Mouse (Mus musculus) neural tube, embryonic 13.5 days (tissue): ENCODE results near the gene Klhl36. TPM values are rescaled to one million over a fixed set of nuclear protein-coding genes. Genes with fewer than 3 reads are reported as not detected.
A peak's percentile ranks its signal among the peaks of the same experiment; 100 is the strongest.

Experiments used
- ATAC-seq: fragments of 200-750 bp; cut with Nextera tagmentation; 2 replicates; pipeline ENCODE4 v1.8.0; 2017; ENCODE audit warnings: low read depth, mild to moderate bottlenecking, moderate TSS enrichment, moderate library complexity
- H3K27ac ChIP-seq: fragments of 300-500 bp; sonication (generic); replicated peaks from 2 replicates; pipeline ENCODE4 v1.5.1; 2015; ENCODE audit warnings: moderate library complexity, mild to moderate bottlenecking, inconsistent platforms
- H3K27me3 ChIP-seq: fragments of 300-500 bp; sonication (generic); 2 replicates; pipeline ENCODE4 v1.6.1; 2015; ENCODE audit warnings: mild to moderate bottlenecking, inconsistent platforms
- H3K36me3 ChIP-seq: fragments of 300-500 bp; sonication (generic); 2 replicates; pipeline ENCODE4 v1.6.1; 2015; ENCODE audit warnings: mild to moderate bottlenecking, inconsistent platforms
- H3K4me1 ChIP-seq: fragments of 300-500 bp; sonication (generic); replicated peaks from 2 replicates; pipeline ENCODE4 v1.6.1; 2015; ENCODE audit warnings: inconsistent platforms
- H3K4me2 ChIP-seq: fragments of 300-500 bp; sonication (generic); 2 replicates; pipeline ENCODE4 v1.6.1; 2015; ENCODE audit warnings: inconsistent platforms, mild to moderate bottlenecking, moderate library complexity
- H3K4me3 ChIP-seq: fragments of 300-500 bp; sonication (generic); 2 replicates; pipeline ENCODE4 v1.5.1; 2015; ENCODE audit warnings: mild to moderate bottlenecking, inconsistent platforms
- H3K9ac ChIP-seq: fragments of 300-500 bp; sonication (generic); 2 replicates; pipeline ENCODE4 v1.6.1; 2015; ENCODE audit warnings: moderate library complexity, mild to moderate bottlenecking, inconsistent platforms
- H3K9me3 ChIP-seq: fragments of 300-500 bp; sonication (generic); 2 replicates; pipeline ENCODE4 v1.6.1; 2016; ENCODE audit warnings: inconsistent platforms
- WGBS: fragments of 180-500 bp; shearing (Covaris S2); methylation state at CpG from one replicate; pipeline ENCODE4 v1.1.7; 2015; 5-methylcytosine and 5-hydroxymethylcytosine counted together
- polyA plus RNA-seq: library from polyadenylated mRNA; unstranded; fragments of >200 nt; fragmentation: Nextera tagmentation; extraction: Ambion mirVana; gene quantifications from 2 replicates; pipeline ENCODE4 v1.2.1, GENCODE M21; 2015

Gene Klhl36
- polyA plus RNA-seq, 1 experiment from 2014 or later, result 12.3 TPM

DNA sequence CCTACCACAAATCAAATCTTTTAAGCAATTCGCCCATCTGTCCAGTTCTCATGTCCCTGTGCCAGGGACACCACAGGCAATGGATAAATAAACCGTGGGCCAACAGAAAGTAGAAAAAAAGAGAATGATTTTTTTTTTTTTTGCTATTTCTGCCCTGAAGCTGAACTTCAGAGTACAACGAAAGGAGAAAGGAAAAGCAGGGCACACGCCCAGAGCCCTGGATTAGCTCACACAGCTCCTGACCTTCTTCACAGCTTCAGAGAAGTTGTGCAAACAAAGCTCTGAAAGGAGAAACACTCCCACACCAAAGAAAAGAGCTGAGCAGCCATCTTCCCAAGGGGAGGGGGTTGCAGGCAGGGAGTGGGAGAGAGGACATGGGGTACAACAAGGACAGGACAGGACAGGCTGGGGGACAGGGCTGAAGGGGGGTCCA is 34.3 kb upstream of the Klhl36 start:
- Histone ChIP-seq H3K27ac (peak overlapping the region; percentile 49; the same call in 1 of the 2 replicates), H3K4me1 (peaks cover 91% of the 10 kb centered on the region), H3K9ac (0 out of 2 replicates have a peak overlapping the region, but pooled peaks have one; percentile 6), H3K4me2 (no peak overlapping the region), H3K9me3 (no peaks in the 10 kb centered on the region), H3K36me3 (no peaks in the 10 kb centered on the region), H3K4me3 (no peak overlapping the region), H3K27me3 (no peaks in the 10 kb centered on the region)
- ATAC-seq, result no peak
- 40% methylated on average over 4 of the region's 4 CpGs for WGBS

GRCm38 (mm10) chr8:119829015-119829414 is 33.1 kb upstream of the Klhl36 start:
- H3K4me2 ChIP-seq, result no peak overlapping the region
- WGBS, result 46% methylated on average over 10 of the region's 10 CpGs
- H3K9ac ChIP-seq, result no peak overlapping the region
- H3K27me3 ChIP-seq, result no peaks in the 10 kb centered on the region
- no peak overlapping the region for H3K4me3 ChIP-seq
- H3K27ac ChIP-seq, result peak overlapping the region; percentile 49
- H3K36me3 ChIP-seq, result no peaks in the 10 kb centered on the region
- H3K9me3 ChIP-seq, result no peaks in the 10 kb centered on the region
- peaks cover 99% of the 10 kb centered on the region for H3K4me1 ChIP-seq
- ATAC-seq, result no peak

- peak overlapping the region; percentile 49 for H3K27ac ChIP-seq
- no peaks in the 10 kb centered on the region for H3K27me3 ChIP-seq
- peaks cover 99% of the 10 kb centered on the region for H3K4me1 ChIP-seq
- no peak overlapping the region for H3K4me3 ChIP-seq
- WGBS, result 68% methylated on average over 13 of the region's 13 CpGs
- H3K9ac ChIP-seq, result no peak overlapping the region
- H3K4me2 ChIP-seq, result no peak overlapping the region
- no peaks in the 10 kb centered on the region for H3K36me3 ChIP-seq
- H3K9me3 ChIP-seq, result no peaks in the 10 kb centered on the region
- no peak for ATAC-seq
Observed at GRCm38 (mm10) chr8:119829420-119829819, 32.6 kb upstream of the Klhl36 start.

GRCm38 (mm10) chr8:119829870-119830580 is 32.0 kb upstream of the Klhl36 start:
- Histone ChIP-seq H3K4me1 (peaks cover 96% of the 10 kb centered on the region), H3K27me3 (no peaks in the 10 kb centered on the region), H3K36me3 (no peaks in the 10 kb centered on the region), H3K9ac (peak overlapping the region; percentile 35), H3K27ac (peak overlapping the region; percentile 29; the same call in 1 of the 2 replicates), H3K4me2 (no peak overlapping the region), H3K9me3 (no peaks in the 10 kb centered on the region), H3K4me3 (no peak overlapping the region)
- ATAC-seq, result no peak
- 26% methylated on average over 16 of the region's 16 CpGs for WGBS

GRCm38 (mm10) chr8:119830589-119830988 is 31.5 kb upstream of the Klhl36 start:
- Histone ChIP-seq H3K36me3 (no peaks in the 10 kb centered on the region), H3K4me3 (no peak overlapping the region), H3K4me1 (peaks cover 96% of the 10 kb centered on the region), H3K9ac (peak overlapping the region; percentile 35), H3K9me3 (no peaks in the 10 kb centered on the region), H3K4me2 (no peak overlapping the region), H3K27me3 (no peaks in the 10 kb centered on the region), H3K27ac (peak overlapping the region; percentile 29; the same call in 1 of the 2 replicates)
- ATAC-seq, result no peak
- WGBS, result 54% methylated on average over 7 of the region's 7 CpGs

DNA sequence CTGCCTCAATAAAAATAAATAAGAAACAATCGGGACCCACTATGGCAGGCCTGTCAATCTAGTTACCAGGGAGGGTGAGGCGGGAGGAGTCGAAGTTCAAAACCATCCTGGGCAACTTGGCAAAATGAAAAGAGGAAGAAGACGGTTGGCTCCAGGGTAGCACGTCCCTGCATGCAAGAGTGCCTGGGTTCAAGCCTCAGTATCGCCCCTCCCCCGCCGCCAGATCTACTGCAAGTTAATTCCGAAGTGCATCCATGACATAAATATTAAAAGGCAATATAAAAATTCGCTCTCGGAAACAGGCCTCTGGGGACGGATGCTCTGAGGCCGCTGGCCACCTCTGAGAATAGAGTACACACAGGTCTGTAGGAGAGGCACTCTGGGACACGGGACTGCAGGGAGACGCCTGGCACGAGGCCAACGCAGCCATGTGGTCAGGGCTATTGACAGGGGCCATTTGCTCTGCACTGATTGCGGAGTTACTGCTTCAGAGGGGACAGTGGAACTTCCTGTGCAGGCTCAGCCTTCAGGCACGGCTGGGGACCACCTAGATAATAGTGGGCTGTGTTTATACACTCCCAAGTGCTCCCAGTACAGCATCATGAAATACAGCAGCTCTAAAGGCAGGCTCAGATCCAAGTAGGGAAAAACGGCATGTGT is 30.6 kb upstream of the Klhl36 start:
- peak; percentile 68 for ATAC-seq
- peak overlapping the region; percentile 2 for H3K9ac ChIP-seq
- H3K27me3 ChIP-seq, result no peaks in the 10 kb centered on the region
- no peaks in the 10 kb centered on the region for H3K9me3 ChIP-seq
- H3K27ac ChIP-seq, result peak overlapping the region; percentile 87
- 15% methylated on average over 20 of the region's 20 CpGs for WGBS
- peak overlapping the region; percentile 0; the same call in 1 of the 2 replicates for H3K4me3 ChIP-seq
- no peaks in the 10 kb centered on the region for H3K36me3 ChIP-seq
- H3K4me2 ChIP-seq, result peak overlapping the region; percentile 37
- peaks cover 97% of the 10 kb centered on the region for H3K4me1 ChIP-seq

GRCm38 (mm10) chr8:119832101-119832617 is 29.9 kb upstream of the Klhl36 start:
- peak; percentile 9; the same call in 1 of the 2 replicates for ATAC-seq

GRCm38 (mm10) chr8:119832931-119833330 is 29.1 kb upstream of the Klhl36 start:
- no peak for ATAC-seq
- 0 out of 2 replicates have a peak overlapping the region, but pooled peaks have one; percentile 49 for H3K9ac ChIP-seq
- 10% methylated on average over 5 of the region's 5 CpGs for WGBS
- H3K27me3 ChIP-seq, result no peaks in the 10 kb centered on the region
- peak overlapping the region; percentile 37; the same call in 1 of the 2 replicates for H3K4me2 ChIP-seq
- no peaks in the 10 kb centered on the region for H3K9me3 ChIP-seq
- peak overlapping the region; percentile 87 for H3K27ac ChIP-seq
- H3K4me1 ChIP-seq, result peaks cover 97% of the 10 kb centered on the region
- H3K36me3 ChIP-seq, result peaks cover 4% of the 10 kb centered on the region; the same call in 1 of the 2 replicates
- H3K4me3 ChIP-seq, result no peak overlapping the region

More at GRCm38 (mm10) chr8:119832101-119832617, 29.9 kb upstream of the Klhl36 start:
- Histone ChIP-seq H3K36me3 (peaks cover 4% of the 10 kb centered on the region; the same call in 1 of the 2 replicates), H3K27ac (peak overlapping the region; percentile 87), H3K9ac (peak overlapping the region; percentile 2), H3K4me1 (peaks cover 97% of the 10 kb centered on the region), H3K4me3 (no peak overlapping the region), H3K4me2 (peak overlapping the region; percentile 37), H3K9me3 (no peaks in the 10 kb centered on the region), H3K27me3 (no peaks in the 10 kb centered on the region)
- 47% methylated on average over 7 of the region's 7 CpGs for WGBS

- peaks cover 4% of the 10 kb centered on the region; the same call in 1 of the 2 replicates for H3K36me3 ChIP-seq
- 77% methylated on average over 6 of the region's 6 CpGs for WGBS
- no peak for ATAC-seq
- no peaks in the 10 kb centered on the region for H3K27me3 ChIP-seq
- no peak overlapping the region for H3K27ac ChIP-seq
- no peak overlapping the region for H3K4me3 ChIP-seq
- peaks cover 97% of the 10 kb centered on the region for H3K4me1 ChIP-seq
- H3K9me3 ChIP-seq, result no peaks in the 10 kb centered on the region
- H3K4me2 ChIP-seq, result no peak overlapping the region
- H3K9ac ChIP-seq, result no peak overlapping the region
Observed at GRCm38 (mm10) chr8:119834676-119835075, 27.4 kb upstream of the Klhl36 start.

GRCm38 (mm10) chr8:119835270-119835669 is 26.8 kb upstream of the Klhl36 start:
- WGBS, result 93% methylated on average over 5 of the region's 5 CpGs
- ATAC-seq, result no peak
- Histone ChIP-seq H3K4me1 (peaks cover 94% of the 10 kb centered on the region), H3K4me2 (no peak overlapping the region), H3K9me3 (no peaks in the 10 kb centered on the region), H3K36me3 (peaks cover 4% of the 10 kb centered on the region; the same call in 1 of the 2 replicates), H3K27ac (no peak overlapping the region), H3K4me3 (no peak overlapping the region), H3K27me3 (no peaks in the 10 kb centered on the region), H3K9ac (no peak overlapping the region)

DNA sequence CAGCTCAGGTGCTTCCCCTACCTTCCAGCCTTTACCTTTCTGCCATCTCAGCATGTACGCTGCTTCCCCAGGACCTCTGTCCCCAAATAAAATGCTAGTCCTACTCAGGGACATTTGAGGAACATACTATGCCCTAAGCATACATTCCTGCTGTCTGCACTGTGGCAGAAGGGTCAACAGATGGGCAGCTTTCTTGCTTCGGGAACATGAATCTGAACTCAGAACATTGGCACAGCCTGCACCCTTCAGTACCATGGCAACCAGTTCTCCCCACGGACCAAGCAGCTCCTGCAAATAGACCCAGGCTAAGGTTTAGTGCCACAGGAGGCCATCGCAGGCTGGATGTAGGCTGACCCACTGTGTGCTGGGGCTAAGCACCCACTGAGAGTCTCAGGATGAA is 25.2 kb upstream of the Klhl36 start:
- Histone ChIP-seq H3K4me2 (peak overlapping the region; percentile 89), H3K9me3 (no peaks in the 10 kb centered on the region), H3K9ac (peak overlapping the region; percentile 9; the same call in 1 of the 2 replicates), H3K4me1 (peaks cover 85% of the 10 kb centered on the region), H3K27ac (no peak overlapping the region), H3K27me3 (no peaks in the 10 kb centered on the region), H3K4me3 (no peak overlapping the region), H3K36me3 (peaks cover 4% of the 10 kb centered on the region; the same call in 1 of the 2 replicates)
- WGBS, result 61% methylated on average over 4 of the region's 4 CpGs
- no peak for ATAC-seq

DNA sequence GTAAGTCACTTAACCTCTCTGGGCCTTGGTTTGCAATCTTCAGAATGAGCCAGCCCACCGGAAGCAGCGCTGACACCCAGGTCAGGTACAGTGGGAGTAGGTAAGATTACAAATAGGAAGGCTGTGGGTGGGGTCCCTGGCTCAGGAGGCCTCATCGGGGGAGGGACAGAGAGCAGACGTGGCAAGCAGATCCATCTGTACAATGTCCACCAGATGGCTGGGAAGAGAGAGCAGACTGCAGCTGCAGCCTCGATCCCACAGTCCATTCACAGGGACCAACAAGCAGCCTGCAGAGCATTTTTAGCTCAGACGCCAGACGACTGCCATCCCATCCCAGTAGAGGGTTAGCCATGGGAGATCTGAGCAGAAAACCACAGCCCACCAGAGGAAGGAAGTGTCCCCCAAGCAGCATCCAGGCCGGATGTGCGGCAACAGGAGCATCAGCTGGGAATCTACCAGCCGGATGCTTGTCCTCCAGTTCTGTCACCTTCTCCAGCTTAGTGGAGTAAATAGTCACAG is 24.5 kb upstream of the Klhl36 start:
- H3K27me3 ChIP-seq, result no peaks in the 10 kb centered on the region
- WGBS, result 38% methylated on average over 10 of the region's 10 CpGs
- peak overlapping the region; percentile 83 for H3K27ac ChIP-seq
- H3K9me3 ChIP-seq, result no peaks in the 10 kb centered on the region
- H3K4me3 ChIP-seq, result peak overlapping the region; percentile 75
- H3K4me1 ChIP-seq, result peaks cover 78% of the 10 kb centered on the region
- peak overlapping the region; percentile 86 for H3K9ac ChIP-seq
- H3K36me3 ChIP-seq, result peaks cover 4% of the 10 kb centered on the region; the same call in 1 of the 2 replicates
- peak overlapping the region; percentile 89 for H3K4me2 ChIP-seq
- no peak for ATAC-seq
